Mouse (Mus musculus) lung, postnatal 25 days (tissue): ENCODE data around the gene Minos1.

Experiments used
- DNase-seq: peaks from one replicate; pipeline ENCODE4 v3.0.0; 2022; ENCODE audit warnings: low spot score

Minos1 gene

DNA sequence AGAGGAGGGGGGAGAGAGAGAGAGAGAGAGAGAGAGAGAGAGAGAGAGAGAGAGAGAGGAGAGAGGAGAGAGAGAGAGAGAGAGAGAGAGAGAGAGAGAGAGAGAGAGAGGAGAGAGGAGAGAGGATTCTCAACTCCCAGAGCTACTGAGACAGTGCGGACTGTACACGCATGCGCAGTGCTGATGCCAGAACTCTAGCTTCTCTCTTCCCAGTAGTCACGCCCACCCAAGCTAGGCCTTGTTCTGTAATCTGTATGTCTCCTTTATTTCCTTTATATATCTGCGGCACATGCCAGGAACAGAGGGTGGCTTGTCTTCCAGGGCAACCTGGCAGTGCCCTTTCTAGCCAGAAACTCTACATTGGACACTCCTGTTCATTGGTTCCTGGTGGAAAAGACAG is 66.1 kb downstream of the Minos1 start:
- DNase-seq = no peak

DNA sequence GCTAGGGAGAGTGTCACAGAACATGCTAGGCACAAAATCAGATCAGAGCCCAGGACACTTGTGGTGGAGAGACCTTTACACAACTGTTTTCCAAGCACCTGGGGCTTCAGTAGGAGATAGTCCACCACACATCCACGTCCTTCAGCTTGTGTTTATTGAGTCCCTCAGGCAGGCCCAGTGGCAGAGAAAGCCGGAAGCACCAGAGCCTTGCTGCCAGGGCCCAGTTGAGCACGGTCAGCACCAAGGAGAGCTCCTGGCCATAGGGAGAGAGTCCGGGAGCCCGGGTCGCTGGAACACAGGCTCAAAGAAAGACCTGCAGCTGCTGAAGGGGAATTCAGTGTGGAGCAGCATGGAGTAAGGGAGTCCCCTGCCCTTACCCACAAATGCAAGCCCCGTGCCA is 71.3 kb downstream of the Minos1 start:
- no peak for DNase-seq

GRCm38 (mm10) chr4:139058029-139058428 is 72.9 kb downstream of the Minos1 start:
- no peak for DNase-seq

DNA sequence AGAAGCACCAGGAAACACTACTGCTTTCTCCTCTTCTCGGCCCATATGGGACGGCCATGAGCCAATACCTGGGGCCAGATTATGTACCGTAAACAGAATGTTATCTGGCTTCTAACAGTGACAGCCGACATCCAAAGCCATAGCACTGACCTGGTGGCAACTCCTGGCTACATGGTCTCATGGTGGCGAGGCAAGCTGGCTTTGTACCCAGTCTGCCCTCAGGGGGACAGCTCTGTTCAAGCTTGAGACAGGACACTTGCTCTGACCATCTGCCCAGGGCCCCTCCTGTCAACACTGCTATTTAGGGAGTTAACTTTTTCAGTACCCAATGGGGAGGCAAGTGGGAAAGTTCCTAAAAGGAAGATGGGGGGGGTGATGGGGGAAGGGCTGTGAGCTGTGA is 73.6 kb downstream of the Minos1 start:
- no peak for DNase-seq

GRCm38 (mm10) chr4:139055744-139056143 is 75.2 kb downstream of the Minos1 start:
- no peak for DNase-seq

DNA sequence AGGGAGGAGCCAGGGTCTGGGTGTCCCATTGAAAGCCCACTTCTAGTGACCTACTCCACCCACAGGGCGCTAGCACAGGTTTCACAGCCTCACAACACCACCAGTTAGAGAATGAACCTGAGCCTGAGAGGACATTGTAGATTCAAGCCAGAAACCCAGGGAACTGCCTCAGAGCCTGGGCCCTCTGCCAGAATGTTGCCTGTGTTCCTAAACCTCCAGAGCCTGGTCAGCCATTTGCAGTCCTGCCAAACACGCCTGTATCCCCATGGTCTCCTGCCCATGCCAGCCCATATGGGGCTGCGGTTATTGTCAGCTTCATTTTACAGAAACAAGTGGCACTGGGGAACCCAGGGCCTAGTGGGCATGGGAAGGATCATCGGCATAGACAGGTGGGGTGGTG is 75.6 kb downstream of the Minos1 start:
- no peak for DNase-seq

- DNase-seq = no peak
These were observed 76.5 kb downstream of the Minos1 start for GRCm38 (mm10) chr4:139054300-139054923.

- no peak for DNase-seq
These were observed 77.5 kb downstream of the Minos1 start for GRCm38 (mm10) chr4:139053391-139053790.

DNA sequence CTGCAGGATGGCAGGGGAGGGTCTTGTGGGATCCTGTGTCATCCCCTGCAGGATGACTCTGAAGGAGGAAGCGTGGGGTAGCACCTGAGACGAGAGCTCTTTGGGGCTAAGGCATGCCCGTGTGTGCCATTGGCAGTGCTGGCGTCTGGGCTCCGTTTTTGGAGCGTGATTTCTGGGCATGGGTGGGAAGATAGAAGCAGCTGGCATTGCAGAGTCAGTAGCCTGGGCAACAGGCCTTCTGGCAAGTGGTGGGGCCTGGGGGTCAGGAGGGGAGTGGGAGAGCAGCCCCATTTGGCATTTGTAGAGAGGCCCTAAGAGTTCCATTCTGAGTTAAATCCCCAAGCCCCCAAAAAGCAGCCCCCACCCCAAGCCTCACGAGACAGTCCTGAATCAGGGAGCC is 78.1 kb downstream of the Minos1 start:
- no peak for DNase-seq
